Mouse (Mus musculus) CH12.LX (cell line): ENCODE data around the gene Birc7. TPM values are rescaled to one million over a fixed set of nuclear protein-coding genes. Genes with fewer than 3 reads are reported as not detected.

Experiments
- DNase-seq: peaks from one replicate; pipeline ENCODE4 v3.0.0-alpha.2; 2013; ENCODE audit errors: extremely low read depth
- H3K27ac ChIP-seq: 2 replicates; pipeline ENCODE4 v1.5.1; 2012; ENCODE audit warnings: low read depth, mild to moderate bottlenecking, control low read depth, moderate library complexity; ENCODE audit not compliant: insufficient read depth
- H3K27me3 ChIP-seq: replicated peaks from 2 replicates; pipeline ENCODE3; 2012; ENCODE audit warnings: inconsistent platforms
- H3K36me3 ChIP-seq, 2 experiments: replicated peaks in 1 of 2; 2 replicates each; pipeline versions ENCODE3 to v1.6.1; 2012; ENCODE audit warnings: inconsistent platforms in 1 of 2, low read length in 1 of 2, mild to moderate bottlenecking in 1 of 2, mixed read lengths in 1 of 2, moderate library complexity in 1 of 2; ENCODE audit not compliant: control insufficient read depth in 1 of 2, insufficient read depth in 1 of 2
- H3K4me1 ChIP-seq, 2 experiments: 2 replicates each; pipeline ENCODE4 v1.6.1; 2012; ENCODE audit warnings: inconsistent platforms in 1 of 2, moderate library complexity in 1 of 2; ENCODE audit not compliant: insufficient read depth in 2 of 2, control insufficient read depth in 1 of 2
- H3K4me2 ChIP-seq: 2 replicates; pipeline ENCODE4 v1.6.1; 2012; ENCODE audit warnings: low read depth, mild to moderate bottlenecking, control low read depth; ENCODE audit not compliant: poor library complexity, insufficient read depth, severe bottlenecking
- H3K4me3 ChIP-seq, 3 experiments: fragments of 150-350 bp in 1 of 3; sonication (generic) in 1 of 3; replicated peaks in 1 of 3; 2 replicates each; pipeline versions ENCODE3 to v1.5.1; 2011 to 2012; ENCODE audit warnings: low read depth in 2 of 3, low read length in 2 of 3, mild to moderate bottlenecking in 2 of 3, moderate library complexity in 2 of 3, control low read depth in 1 of 3, improper control_type of control experiment in 1 of 3, inconsistent platforms in 1 of 3, mixed read lengths in 1 of 3; ENCODE audit not compliant: poor library complexity in 1 of 3
- H3K79me2 ChIP-seq: replicated peaks from 2 replicates; pipeline ENCODE4 v1.6.1; 2012; ENCODE audit warnings: mild to moderate bottlenecking, moderate library complexity; ENCODE audit not compliant: control insufficient read depth, poor library complexity, insufficient read depth, severe bottlenecking; ENCODE audit errors: extremely low read depth
- H3K9ac ChIP-seq: 2 replicates; pipeline ENCODE4 v1.6.1; 2012; ENCODE audit warnings: low read depth, mild to moderate bottlenecking, control low read depth, moderate library complexity; ENCODE audit not compliant: insufficient read depth
- H3K9me3 ChIP-seq: replicated peaks from 2 replicates; pipeline ENCODE3; 2012; ENCODE audit warnings: low read length, inconsistent platforms, mixed read lengths
- BHLHE40 ChIP-seq: IDR thresholded peaks from 2 replicates; pipeline ENCODE4 v1.6.1; 2011; ENCODE audit warnings: mild to moderate bottlenecking, low read depth, low read length, improper control_type of control experiment
- CHD1 ChIP-seq: IDR thresholded peaks from 2 replicates; pipeline ENCODE4 v1.6.1; 2012; ENCODE audit warnings: low read depth, low read length, improper control_type of control experiment, inconsistent platforms
- CHD2 ChIP-seq: IDR thresholded peaks from 2 replicates; pipeline ENCODE4 v1.6.1; 2011; ENCODE audit warnings: low read length, improper control_type of control experiment
- E2F4 ChIP-seq: IDR thresholded peaks from 2 replicates; pipeline ENCODE4 v1.6.1; 2011; ENCODE audit warnings: low read depth, low read length, improper control_type of control experiment; ENCODE audit not compliant: insufficient replicate concordance
- ELF1 ChIP-seq: IDR thresholded peaks from 2 replicates; pipeline ENCODE4 v1.6.1; 2014; ENCODE audit warnings: low read depth, mild to moderate bottlenecking, inconsistent platforms, low read length, improper control_type of control experiment
- KAT2A ChIP-seq: IDR thresholded peaks from 2 replicates; pipeline ENCODE4 v1.6.1; 2012; ENCODE audit warnings: low read length, improper control_type of control experiment, inconsistent platforms; ENCODE audit not compliant: insufficient replicate concordance
- MAFK ChIP-seq: IDR thresholded peaks from 2 replicates; pipeline ENCODE4 v1.6.1; 2011; ENCODE audit warnings: low read length, improper control_type of control experiment; ENCODE audit not compliant: insufficient replicate concordance
- MYC ChIP-seq: IDR thresholded peaks from 2 replicates; pipeline ENCODE4 v1.6.1; 2011; ENCODE audit warnings: low read depth, mild to moderate bottlenecking, improper control_type of control experiment, low read length
- NELFE ChIP-seq: IDR thresholded peaks from 2 replicates; pipeline ENCODE4 v1.6.1; 2011; ENCODE audit warnings: low read depth, low read length, improper control_type of control experiment
- PAX5 ChIP-seq: IDR thresholded peaks from 2 replicates; pipeline ENCODE4 v1.6.1; 2012; ENCODE audit warnings: low read length, inconsistent platforms, mixed read lengths
- RAD21 ChIP-seq: IDR thresholded peaks from 2 replicates; pipeline ENCODE4 v1.6.1; 2011; ENCODE audit warnings: low read depth, mild to moderate bottlenecking, low read length, improper control_type of control experiment, moderate library complexity
- SMC3 ChIP-seq: IDR thresholded peaks from 2 replicates; pipeline ENCODE4 v1.6.1; 2011; ENCODE audit warnings: low read depth, low read length, improper control_type of control experiment
- TCF12 ChIP-seq: IDR thresholded peaks from 2 replicates; pipeline ENCODE4 v1.6.1; 2014; ENCODE audit warnings: low read depth, mild to moderate bottlenecking, inconsistent platforms, low read length, improper control_type of control experiment
- UBTF ChIP-seq: IDR thresholded peaks from 2 replicates; pipeline ENCODE4 v1.6.1; 2012; ENCODE audit warnings: low read depth, mild to moderate bottlenecking, inconsistent platforms, low read length, improper control_type of control experiment, moderate library complexity
- USF1 ChIP-seq: IDR thresholded peaks from 2 replicates; pipeline ENCODE4 v1.6.1; 2014; ENCODE audit warnings: low read depth, mild to moderate bottlenecking, inconsistent platforms, low read length, improper control_type of control experiment
- ZC3H11A ChIP-seq: IDR thresholded peaks from 2 replicates; pipeline ENCODE4 v1.6.1; 2012; ENCODE audit warnings: low read depth, mild to moderate bottlenecking, inconsistent platforms, low read length, improper control_type of control experiment
- ZKSCAN1 ChIP-seq: IDR thresholded peaks from 2 replicates; pipeline ENCODE4 v1.6.1; 2012; ENCODE audit warnings: low read depth, inconsistent platforms, low read length, improper control_type of control experiment, borderline replicate concordance
- dilution Hi-C: fragments of 300-500 bp; cut with MboI; formaldehyde crosslinking; loops from 2 replicates; pipeline ENCODE4 v1.14.3; 2020; ENCODE audit warnings: low sequenced_read_pairs; ENCODE audit not compliant: extremely low pct_unique_long_range_greater_than_20kb, extremely low pct_ligation_motif_present
- in situ Hi-C: fragments of 300-500 bp; cut with MboI; formaldehyde crosslinking; loops from 3 replicates; pipeline ENCODE4 v1.14.3; 2019; ENCODE audit warnings: low sequenced_read_pairs, low pct_ligation_motif_present, low pct_unique_long_range_greater_than_20kb, mixed read lengths
- polyA plus RNA-seq: library from polyadenylated mRNA; unstranded; fragments of >175 nt; gene quantifications from 2 replicates; pipeline ENCODE4 v1.2.1, GENCODE M21; 2012; ENCODE audit warnings: low read depth; ENCODE audit not compliant: insufficient read length
- total RNA-seq, 2 experiments: library from RNA; depleted of rRNA; stranded (reverse); fragments of 300-350 nt in 1 of 2; fragments of >200 nt in 1 of 2; gene quantifications; 2 replicates each; pipeline ENCODE4 v1.2.3; 2012 to 2014

The Birc7 gene
- total and polyA plus RNA-seq, 3 experiments: not detected

DNA sequence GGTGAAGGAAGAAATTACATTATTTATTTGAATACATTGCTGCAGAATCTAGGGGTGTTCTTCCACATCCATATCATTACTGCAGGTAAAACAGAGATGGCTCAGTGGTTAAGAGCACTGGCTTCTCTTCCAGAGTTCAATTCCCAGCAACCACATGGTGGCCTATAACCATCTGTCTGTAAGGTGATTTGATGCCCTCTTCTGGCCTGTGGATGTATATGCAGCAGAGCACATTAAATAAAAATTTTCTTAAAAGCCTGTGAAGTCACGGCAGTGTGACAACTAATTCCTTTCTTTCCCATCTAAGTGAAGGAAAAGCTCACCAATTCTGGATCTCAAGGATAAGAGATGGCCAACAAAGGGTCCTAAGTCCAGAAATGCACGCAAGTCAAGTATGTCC lies 26.7 kb upstream of the Birc7 start (continued):
- TF ChIP-seq BHLHE40 (no peak), ELF1 (no peak), TCF12 (no peak), CHD2 (no peak), ZKSCAN1 (no peak), NELFE (no peak), MYC (peak; percentile 89), ZC3H11A (no peak), UBTF (no peak)

GRCm38 (mm10) chr2:180904435-180905208 lies 24.2 kb upstream of the Birc7 start:
- no peaks in the 10 kb centered on the region for H3K27me3 ChIP-seq
- H3K79me2 ChIP-seq: peaks cover 12% of the 10 kb centered on the region
- in situ Hi-C loops (no loop called here), dilution Hi-C loops (no loop called here)
- no peak overlapping the region for H3K9ac ChIP-seq
- peaks cover 24 to 58% of the 10 kb centered on the region in 2 experiments for H3K36me3 ChIP-seq
- H3K4me3 ChIP-seq: no peak overlapping the region
- H3K27ac ChIP-seq: no peak overlapping the region
- H3K4me2 ChIP-seq: no peak overlapping the region
- no peak for DNase-seq
- H3K4me1 ChIP-seq: peaks cover 0 to 9% of the 10 kb centered on the region in 2 experiments; a peak in 1 of 4 replicates
- no peaks in the 10 kb centered on the region for H3K9me3 ChIP-seq
- TF ChIP-seq ZKSCAN1 (no peak), CHD1 (no peak), SMC3 (no peak), KAT2A (no peak), PAX5 (no peak), USF1 (no peak), MAFK (no peak), CHD2 (no peak), MYC (no peak), RAD21 (no peak), UBTF (no peak), E2F4 (no peak), BHLHE40 (no peak)
